Mouse (Mus musculus): ENCODE results near the gene Gfi1b. TPM values are rescaled to one million over a fixed set of nuclear protein-coding genes. Genes with fewer than 3 reads are reported as not detected.

Gfi1b gene
- polyA plus RNA-seq, 1 experiment: 1.8 TPM

DNA sequence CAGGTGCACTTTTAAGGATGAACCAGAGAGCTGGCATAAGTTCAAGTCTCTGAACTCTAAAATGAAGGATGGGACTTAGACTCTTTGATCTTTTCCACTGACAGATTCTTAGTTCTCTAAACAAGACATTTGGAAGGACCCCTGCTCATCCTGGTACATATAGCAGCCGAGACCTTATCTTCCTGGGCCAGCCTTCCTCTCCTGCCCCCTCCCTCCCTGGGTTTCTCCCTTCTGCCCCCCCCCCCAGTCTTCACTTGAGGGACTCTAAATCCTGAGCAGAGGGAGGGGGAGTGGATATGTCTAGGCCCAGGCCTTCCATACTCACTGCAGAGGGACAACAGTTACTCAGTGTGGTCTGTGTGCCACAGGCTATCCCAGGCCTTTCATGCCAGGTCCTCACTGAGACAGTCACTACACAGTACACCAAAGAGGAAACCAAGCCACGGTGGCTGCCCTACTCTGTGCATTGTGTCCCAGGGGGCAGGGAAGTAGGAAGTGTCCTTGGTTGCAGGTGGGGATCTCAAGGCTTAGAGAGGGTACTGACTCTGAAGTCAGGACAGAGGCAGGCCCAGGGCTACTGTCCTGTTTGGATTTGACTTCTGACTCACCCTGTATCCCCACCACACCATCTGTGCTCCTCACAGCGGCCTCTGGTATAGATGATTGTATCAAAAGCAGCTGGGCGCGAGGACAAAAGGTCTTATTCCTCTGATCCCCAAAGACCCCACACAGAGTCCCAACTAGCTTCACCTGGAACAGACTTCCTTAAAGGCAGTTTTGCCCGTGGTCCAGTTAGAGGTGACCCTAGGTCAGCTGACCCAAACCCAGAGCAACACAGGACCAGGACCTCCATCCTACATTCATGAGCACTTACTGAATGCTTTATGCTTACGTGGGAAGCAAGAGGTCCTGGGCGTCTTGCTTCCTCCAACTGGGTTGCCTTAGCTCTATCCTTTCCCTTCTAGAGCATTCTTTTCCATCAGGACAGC is 4.0 kb downstream of the Gfi1b start:
- Histone ChIP-seq H3K4me1 (ENCODE audit: control insufficient read depth, insufficient read depth, insufficient read length, low read length) (peaks cover 3% of the 10 kb centered on the region; the same call in 1 of the 2 replicates), H3K4me3 (ENCODE audit: low read depth, low read length) (no peak overlapping the region), H3K27ac (ENCODE audit: insufficient read depth, low read depth, low read length) (no peak overlapping the region), H3K27me3 (ENCODE audit: control insufficient read depth, insufficient read depth, low read length) (peaks cover 12% of the 10 kb centered on the region; the same call in 1 of the 2 replicates), H3K36me3 (ENCODE audit: control insufficient read depth, insufficient read depth, low read length) (no peaks in the 10 kb centered on the region)
- 76% methylated on average over 8 of the region's 8 CpGs for WGBS
- no peak for TF ChIP-seq CTCF (IDR thresholded peaks at IDR 0.05; ENCODE audit: extremely low read depth, insufficient read length, insufficient replicate concordance, low read depth, low read length)
- TF ChIP-seq POLR2A (IDR thresholded peaks at IDR 0.05; ENCODE audit: low read depth, low read length): no peak

DNA sequence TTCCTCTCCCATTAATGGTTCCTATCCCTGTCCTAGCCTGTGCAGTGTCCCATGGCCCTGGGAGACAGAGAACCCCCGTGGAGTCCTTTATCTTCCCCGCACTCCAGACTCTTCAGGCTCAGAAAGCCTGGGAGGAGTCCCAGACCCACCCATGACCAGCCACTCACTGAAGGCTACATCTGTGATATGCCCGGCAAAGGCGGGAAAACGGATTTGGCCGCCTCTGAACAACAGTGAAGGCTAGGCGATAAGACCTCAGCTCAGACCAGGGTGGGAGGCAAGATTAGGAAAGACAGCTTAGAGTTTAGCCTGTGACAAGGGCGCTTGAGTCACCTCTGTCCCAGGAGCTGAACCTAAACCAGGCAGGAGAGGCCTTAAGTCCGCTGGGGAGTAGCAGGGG is 4.9 kb downstream of the Gfi1b start:
- Histone ChIP-seq H3K4me3 (ENCODE audit: low read depth, low read length) (no peak overlapping the region), H3K27ac (ENCODE audit: insufficient read depth, low read depth, low read length) (no peak overlapping the region), H3K27me3 (ENCODE audit: control insufficient read depth, insufficient read depth, low read length) (peaks cover 12% of the 10 kb centered on the region; the same call in 1 of the 2 replicates), H3K36me3 (ENCODE audit: control insufficient read depth, insufficient read depth, low read length) (no peaks in the 10 kb centered on the region), H3K4me1 (ENCODE audit: control insufficient read depth, insufficient read depth, insufficient read length, low read length) (peaks cover 3% of the 10 kb centered on the region; the same call in 1 of the 2 replicates)
- no peak for TF ChIP-seq CTCF (IDR thresholded peaks at IDR 0.05; ENCODE audit: extremely low read depth, insufficient read length, insufficient replicate concordance, low read depth, low read length)
- WGBS: 85% methylated on average over 9 of the region's 9 CpGs

DNA sequence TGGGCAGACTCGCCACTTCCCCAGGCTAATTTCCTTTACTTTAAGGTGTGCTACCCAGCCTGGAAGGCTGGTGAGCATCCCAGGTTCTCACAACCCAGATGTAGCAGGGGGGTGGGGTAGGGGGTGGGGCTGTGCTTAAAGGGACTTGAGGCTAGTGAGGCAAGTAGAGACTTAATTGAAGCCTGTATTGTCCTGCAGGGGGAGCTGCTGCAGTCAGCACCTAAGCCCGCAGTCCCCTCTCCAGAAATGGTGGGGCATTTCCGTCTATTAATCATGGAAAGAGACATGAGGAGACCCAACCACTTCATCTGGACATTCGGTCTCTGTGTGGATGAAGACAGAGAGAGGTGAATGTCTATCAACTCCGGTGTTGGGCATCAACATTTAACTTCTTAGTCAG is 5.4 kb downstream of the Gfi1b start:
- Histone ChIP-seq H3K27me3 (ENCODE audit: control insufficient read depth, insufficient read depth, low read length) (peaks cover 8% of the 10 kb centered on the region; the same call in 1 of the 2 replicates), H3K36me3 (ENCODE audit: control insufficient read depth, insufficient read depth, low read length) (no peaks in the 10 kb centered on the region), H3K4me1 (ENCODE audit: control insufficient read depth, insufficient read depth, insufficient read length, low read length) (no peaks in the 10 kb centered on the region), H3K27ac (ENCODE audit: insufficient read depth, low read depth, low read length) (no peak overlapping the region), H3K4me3 (ENCODE audit: low read depth, low read length) (no peak overlapping the region)
- 37% methylated on average over 5 of the region's 5 CpGs for WGBS
- TF ChIP-seq POLR2A (IDR thresholded peaks at IDR 0.05; ENCODE audit: low read depth, low read length) (no peak), CTCF (IDR thresholded peaks at IDR 0.05; ENCODE audit: extremely low read depth, insufficient read length, insufficient replicate concordance, low read depth, low read length) (peak; percentile 46; the same call in 1 of the 2 replicates)

DNA sequence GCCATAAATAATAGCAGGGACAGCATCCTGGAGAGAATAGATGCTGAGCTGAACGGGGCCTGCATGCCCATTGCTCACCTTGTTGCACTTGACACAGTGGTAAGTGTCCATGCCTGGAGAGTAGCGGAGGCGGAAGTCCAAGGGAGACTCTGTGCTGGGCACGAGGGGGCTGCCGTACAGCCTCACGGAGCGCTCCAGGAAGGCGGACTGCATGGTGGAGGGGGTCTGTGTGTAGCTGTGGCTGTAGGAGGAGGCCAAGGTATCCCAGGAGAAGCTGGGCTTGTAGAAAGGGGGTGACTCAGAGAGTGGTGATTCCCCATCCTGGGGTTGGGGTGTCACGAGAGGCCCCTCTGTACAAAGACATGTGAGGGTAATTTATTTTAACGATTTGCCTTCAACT is 8.2 kb downstream of the Gfi1b start:
- H3K4me1 ChIP-seq (ENCODE audit: control insufficient read depth, insufficient read depth, insufficient read length, low read length): no peaks in the 10 kb centered on the region
- H3K36me3 ChIP-seq (ENCODE audit: control insufficient read depth, insufficient read depth, low read length): no peaks in the 10 kb centered on the region
- H3K4me3 ChIP-seq (ENCODE audit: low read depth, low read length): no peak overlapping the region
- 89% methylated on average over 10 of the region's 10 CpGs for WGBS
- no peak for TF ChIP-seq POLR2A (IDR thresholded peaks at IDR 0.05; ENCODE audit: low read depth, low read length)
- TF ChIP-seq CTCF (IDR thresholded peaks at IDR 0.05; ENCODE audit: extremely low read depth, insufficient read length, insufficient replicate concordance, low read depth, low read length): no peak
- no peak overlapping the region for H3K27ac ChIP-seq (ENCODE audit: insufficient read depth, low read depth, low read length)
- H3K27me3 ChIP-seq (ENCODE audit: control insufficient read depth, insufficient read depth, low read length): no peaks in the 10 kb centered on the region

DNA sequence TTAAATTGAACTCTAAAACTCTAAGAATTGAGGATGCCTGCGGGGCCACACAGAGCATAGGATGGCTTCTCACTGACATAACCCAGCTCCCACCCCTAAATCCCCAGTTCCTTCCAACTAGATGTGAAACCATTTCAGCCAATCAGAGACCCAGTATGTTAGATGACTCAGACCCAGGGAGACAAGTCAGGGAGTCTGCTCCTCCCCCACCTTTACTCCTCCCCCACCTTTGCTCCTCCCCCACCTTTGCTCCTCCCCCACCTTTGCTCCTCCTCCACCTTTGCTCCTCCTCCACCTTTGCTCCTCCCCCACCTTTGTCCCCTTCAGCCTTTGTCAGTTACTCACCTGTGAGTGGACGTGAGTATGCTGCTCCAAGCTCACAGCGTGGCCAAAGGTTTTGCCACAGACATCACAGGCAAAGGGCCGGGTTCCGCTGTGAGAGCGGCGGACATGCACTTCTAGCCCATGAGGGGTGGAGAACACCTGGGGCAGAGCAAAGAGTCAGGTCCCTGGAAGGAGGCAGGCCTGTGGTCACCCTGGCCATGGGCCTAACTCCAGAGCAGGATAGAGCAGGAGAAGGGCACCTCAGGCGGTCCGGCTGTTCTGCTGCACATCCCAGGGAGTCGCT is 9.2 kb downstream of the Gfi1b start:
- no peak for TF ChIP-seq POLR2A (IDR thresholded peaks at IDR 0.05; ENCODE audit: low read depth, low read length)
- no peak for TF ChIP-seq CTCF (IDR thresholded peaks at IDR 0.05; ENCODE audit: extremely low read depth, insufficient read length, insufficient replicate concordance, low read depth, low read length)
- Histone ChIP-seq H3K27ac (ENCODE audit: insufficient read depth, low read depth, low read length) (no peak overlapping the region), H3K4me3 (ENCODE audit: low read depth, low read length) (no peak overlapping the region), H3K36me3 (ENCODE audit: control insufficient read depth, insufficient read depth, low read length) (no peaks in the 10 kb centered on the region), H3K27me3 (ENCODE audit: control insufficient read depth, insufficient read depth, low read length) (no peaks in the 10 kb centered on the region), H3K4me1 (ENCODE audit: control insufficient read depth, insufficient read depth, insufficient read length, low read length) (no peaks in the 10 kb centered on the region)
- WGBS: 79% methylated on average over 10 of the region's 10 CpGs

DNA sequence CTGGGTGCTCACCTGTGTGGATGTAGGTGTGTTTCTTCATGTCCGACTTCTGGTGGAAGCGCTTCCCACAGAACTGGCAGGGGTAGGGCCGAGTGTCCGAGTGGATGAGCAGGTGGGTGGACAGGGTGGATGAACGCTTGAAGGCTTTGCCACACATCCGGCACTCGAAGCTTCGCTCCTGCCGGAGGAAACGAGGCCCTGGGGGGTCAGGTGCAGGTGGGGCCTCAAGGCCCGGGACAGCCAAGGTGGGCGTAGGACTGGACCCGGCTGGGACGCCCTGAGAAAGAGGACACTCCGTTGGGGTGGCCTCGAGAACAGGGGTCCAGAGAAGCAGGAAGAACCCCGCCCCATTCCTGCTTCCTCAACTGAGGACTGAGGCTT is 10.4 kb downstream of the Gfi1b start:
- no peaks in the 10 kb centered on the region for H3K36me3 ChIP-seq (ENCODE audit: control insufficient read depth, insufficient read depth, low read length)
- H3K4me1 ChIP-seq (ENCODE audit: control insufficient read depth, insufficient read depth, insufficient read length, low read length): no peaks in the 10 kb centered on the region; the same call in 1 of the 2 replicates
- H3K4me3 ChIP-seq (ENCODE audit: low read depth, low read length): no peak overlapping the region
- H3K27me3 ChIP-seq (ENCODE audit: control insufficient read depth, insufficient read depth, low read length): no peaks in the 10 kb centered on the region
- TF ChIP-seq CTCF (IDR thresholded peaks at IDR 0.05; ENCODE audit: extremely low read depth, insufficient read length, insufficient replicate concordance, low read depth, low read length): no peak
- H3K27ac ChIP-seq (ENCODE audit: insufficient read depth, low read depth, low read length): no peak overlapping the region
- WGBS: 80% methylated on average over 17 of the region's 17 CpGs
